Mouse (Mus musculus): Measurements from ENCODE around the gene C8b. TPM values are rescaled to one million over a fixed set of nuclear protein-coding genes. Genes with fewer than 3 reads are reported as not detected.

The C8b gene
- polyA plus RNA-seq (2014; fragmentation: Nextera tagmentation; extraction: Ambion mirVana) = 0.23 and 0.28 TPM in 2 replicates

GRCm38 (mm10) chr4:104766065-104766464 lies at the start of gene C8b:
Gene C8b (plus strand): TSS chr4:104766317.
- Histone ChIP-seq H3K4me2 (replicated peaks) (no peak within 1 kb of the TSS), H3K27ac (no peak within 1 kb of the TSS), H3K27me3 (ENCODE audit: control insufficient read depth, insufficient read depth, low read length) (no peaks in the 10 kb centered on the region; the same call in 1 of the 2 replicates), H3K4me1 (replicated peaks; ENCODE audit: control insufficient read depth, insufficient read depth, low read length) (peaks cover 14% of the 10 kb centered on the region; the same call in 1 of the 2 replicates), H3K9me3 (ENCODE audit: control insufficient read depth, low read length) (no peaks in the 10 kb centered on the region), H3K36me3 (replicated peaks; ENCODE audit: control insufficient read depth, insufficient read depth) (no peaks in the 10 kb centered on the region), H3K4me3 (replicated peaks; ENCODE audit: low read length) (no peak within 1 kb of the TSS), H3K9ac (no peak within 1 kb of the TSS)
- DNase-seq (ENCODE audit: low spot score) (no peak), ATAC-seq (ENCODE audit: low FRiP score) (no peak)
- WGBS = 92% methylated on average over 8 of the region's 8 CpGs

DNA sequence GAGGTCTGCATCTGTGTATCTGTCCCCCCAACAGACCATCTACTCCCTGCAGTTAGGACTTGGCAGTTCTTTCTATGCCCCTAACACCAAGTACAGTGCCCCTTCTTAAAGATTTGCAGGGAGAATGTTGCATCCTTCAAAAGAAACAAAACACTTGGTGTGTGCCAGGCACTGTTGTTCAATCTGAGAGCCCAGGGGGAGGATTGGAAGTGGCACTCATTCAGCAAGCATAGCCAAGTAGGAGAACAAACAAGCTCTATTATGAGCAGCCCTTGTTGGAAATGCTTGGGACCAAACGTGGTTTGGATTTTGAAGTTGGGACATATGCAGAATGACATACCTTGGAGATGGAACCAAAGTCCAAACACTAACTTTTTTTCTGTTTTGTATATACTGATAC lies 49.6 kb upstream of the C8b start:
- no peaks in the 10 kb centered on the region for H3K9me3 ChIP-seq (ENCODE audit: control insufficient read depth, low read length)
- H3K4me3 ChIP-seq (replicated peaks; ENCODE audit: low read length) = no peak overlapping the region
- H3K27ac ChIP-seq = no peak overlapping the region
- ATAC-seq (ENCODE audit: low FRiP score) (no peak), DNase-seq (ENCODE audit: low spot score) (no peak)
- H3K36me3 ChIP-seq (replicated peaks; ENCODE audit: control insufficient read depth, insufficient read depth) = peaks cover 4% of the 10 kb centered on the region; the same call in 1 of the 2 replicates
- no peak overlapping the region for H3K9ac ChIP-seq
- peaks cover 25% of the 10 kb centered on the region for H3K4me1 ChIP-seq (replicated peaks; ENCODE audit: control insufficient read depth, insufficient read depth, low read length)
- H3K27me3 ChIP-seq (ENCODE audit: control insufficient read depth, insufficient read depth, low read length) = no peaks in the 10 kb centered on the region
- WGBS = 60% methylated on average over 1 of the region's 1 CpGs
- H3K4me2 ChIP-seq (replicated peaks) = no peak overlapping the region

- Histone ChIP-seq H3K4me3 (replicated peaks; ENCODE audit: low read length) (no peak overlapping the region), H3K4me1 (replicated peaks; ENCODE audit: control insufficient read depth, insufficient read depth, low read length) (peaks cover 32% of the 10 kb centered on the region), H3K27me3 (ENCODE audit: control insufficient read depth, insufficient read depth, low read length) (no peaks in the 10 kb centered on the region), H3K4me2 (replicated peaks) (no peak overlapping the region), H3K9me3 (ENCODE audit: control insufficient read depth, low read length) (no peaks in the 10 kb centered on the region), H3K9ac (no peak overlapping the region), H3K27ac (peak overlapping the region; percentile 67), H3K36me3 (replicated peaks; ENCODE audit: control insufficient read depth, insufficient read depth) (peaks cover 4% of the 10 kb centered on the region; the same call in 1 of the 2 replicates)
- 20% methylated on average over 13 of the region's 13 CpGs for WGBS
- DNase-seq (ENCODE audit: low spot score) = peak; percentile 48
- ATAC-seq (ENCODE audit: low FRiP score) = peak; percentile 61; the same call in 1 of the 2 replicates
Measured at GRCm38 (mm10) chr4:104718973-104719795, 46.9 kb upstream of the C8b start.

GRCm38 (mm10) chr4:104723527-104724045 lies 42.5 kb upstream of the C8b start:
- no peaks in the 10 kb centered on the region for H3K9me3 ChIP-seq (ENCODE audit: control insufficient read depth, low read length)
- no peak for ATAC-seq (ENCODE audit: low FRiP score)
- no peak overlapping the region for H3K4me2 ChIP-seq (replicated peaks)
- no peak overlapping the region for H3K4me3 ChIP-seq (replicated peaks; ENCODE audit: low read length)
- DNase-seq (ENCODE audit: low spot score) = no peak
- H3K27me3 ChIP-seq (ENCODE audit: control insufficient read depth, insufficient read depth, low read length) = no peaks in the 10 kb centered on the region
- H3K36me3 ChIP-seq (replicated peaks; ENCODE audit: control insufficient read depth, insufficient read depth) = peaks cover 9% of the 10 kb centered on the region; the same call in 1 of the 2 replicates
- H3K9ac ChIP-seq = no peak overlapping the region
- peaks cover 24% of the 10 kb centered on the region for H3K4me1 ChIP-seq (replicated peaks; ENCODE audit: control insufficient read depth, insufficient read depth, low read length)
- H3K27ac ChIP-seq = peak overlapping the region; percentile 43; the same call in 1 of the 2 replicates
- WGBS = 67% methylated on average over 6 of the region's 6 CpGs

DNA sequence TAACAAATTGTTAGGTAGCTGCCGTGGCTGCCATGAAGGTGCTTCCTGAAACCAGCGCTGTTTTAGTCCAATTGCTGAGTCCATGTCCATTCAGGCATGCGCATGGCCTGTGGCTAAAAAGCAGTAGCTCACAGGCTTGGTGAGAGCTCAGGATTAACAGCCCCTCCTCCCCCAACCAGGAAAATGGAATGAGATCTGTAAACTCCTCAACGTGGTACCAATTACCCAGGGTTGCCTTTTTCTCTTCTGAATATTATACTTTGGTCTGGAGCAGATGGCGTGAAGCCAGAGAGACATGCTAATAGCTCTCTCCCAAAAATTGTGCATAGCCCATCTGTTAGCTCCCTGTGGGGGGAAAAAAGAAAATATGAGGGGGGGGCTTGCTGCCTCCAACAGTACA lies 41.9 kb upstream of the C8b start:
- 42% methylated on average over 5 of the region's 5 CpGs for WGBS
- no peak overlapping the region; the same call in 1 of the 2 replicates for H3K27ac ChIP-seq
- H3K9ac ChIP-seq = no peak overlapping the region
- H3K36me3 ChIP-seq (replicated peaks; ENCODE audit: control insufficient read depth, insufficient read depth) = peaks cover 9% of the 10 kb centered on the region; the same call in 1 of the 2 replicates
- DNase-seq (ENCODE audit: low spot score) (no peak), ATAC-seq (ENCODE audit: low FRiP score) (no peak)
- no peak overlapping the region for H3K4me3 ChIP-seq (replicated peaks; ENCODE audit: low read length)
- H3K4me1 ChIP-seq (replicated peaks; ENCODE audit: control insufficient read depth, insufficient read depth, low read length) = peaks cover 17% of the 10 kb centered on the region
- no peaks in the 10 kb centered on the region for H3K27me3 ChIP-seq (ENCODE audit: control insufficient read depth, insufficient read depth, low read length)
- H3K4me2 ChIP-seq (replicated peaks) = no peak overlapping the region
- no peaks in the 10 kb centered on the region for H3K9me3 ChIP-seq (ENCODE audit: control insufficient read depth, low read length)

DNA sequence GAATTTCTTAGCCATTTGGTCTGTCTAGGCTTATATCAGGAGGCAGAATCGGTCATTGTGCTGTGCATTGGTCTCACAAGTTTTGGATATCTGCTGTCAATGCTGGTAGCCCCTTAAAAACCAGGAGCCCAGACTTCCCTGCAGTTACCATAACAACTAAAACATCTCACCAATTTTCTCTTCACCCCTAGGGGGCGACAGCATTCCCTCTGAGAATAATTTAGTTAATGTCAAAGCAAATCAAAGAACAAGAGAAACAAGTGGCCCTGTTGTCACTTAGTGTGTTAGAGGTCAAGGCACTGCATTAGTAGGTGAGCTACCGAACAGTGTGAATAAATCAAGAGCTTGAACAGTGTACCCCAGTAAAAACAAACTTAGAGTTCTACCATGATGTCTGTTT lies 40.4 kb upstream of the C8b start:
- Histone ChIP-seq H3K4me2 (replicated peaks) (no peak overlapping the region), H3K4me3 (replicated peaks; ENCODE audit: low read length) (no peak overlapping the region), H3K36me3 (replicated peaks; ENCODE audit: control insufficient read depth, insufficient read depth) (peaks cover 9% of the 10 kb centered on the region; the same call in 1 of the 2 replicates), H3K27me3 (ENCODE audit: control insufficient read depth, insufficient read depth, low read length) (no peaks in the 10 kb centered on the region), H3K27ac (no peak overlapping the region), H3K9me3 (ENCODE audit: control insufficient read depth, low read length) (no peaks in the 10 kb centered on the region), H3K9ac (no peak overlapping the region), H3K4me1 (replicated peaks; ENCODE audit: control insufficient read depth, insufficient read depth, low read length) (peaks cover 8% of the 10 kb centered on the region; the same call in 1 of the 2 replicates)
- WGBS = 48% methylated on average over 3 of the region's 3 CpGs
- no peak for DNase-seq (ENCODE audit: low spot score)
- no peak for ATAC-seq (ENCODE audit: low FRiP score)

DNA sequence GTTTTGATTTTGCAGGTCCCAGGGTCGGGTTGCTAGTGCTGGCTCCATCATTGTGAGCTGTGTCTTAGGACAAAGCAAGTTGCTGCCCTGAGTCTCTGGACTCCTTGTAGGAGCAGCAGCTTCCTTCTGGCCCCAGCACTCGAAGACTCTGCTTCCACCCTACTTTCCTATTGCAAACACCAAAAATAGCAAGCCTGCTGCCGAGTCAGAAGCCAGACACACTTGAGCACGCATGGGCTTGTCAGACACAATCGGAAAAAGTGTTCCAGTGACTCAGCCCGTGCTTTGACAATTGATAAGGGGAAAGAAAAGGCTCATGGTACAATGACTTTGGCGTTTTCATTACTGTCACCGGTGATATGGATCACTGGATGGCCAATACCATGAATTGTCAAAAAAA lies 36.9 kb upstream of the C8b start:
- no peak overlapping the region for H3K4me2 ChIP-seq (replicated peaks)
- no peak overlapping the region for H3K9ac ChIP-seq
- DNase-seq (ENCODE audit: low spot score) (no peak), ATAC-seq (ENCODE audit: low FRiP score) (no peak)
- no peaks in the 10 kb centered on the region for H3K9me3 ChIP-seq (ENCODE audit: control insufficient read depth, low read length)
- H3K4me3 ChIP-seq (replicated peaks; ENCODE audit: low read length) = no peak overlapping the region
- H3K27me3 ChIP-seq (ENCODE audit: control insufficient read depth, insufficient read depth, low read length) = no peaks in the 10 kb centered on the region
- H3K4me1 ChIP-seq (replicated peaks; ENCODE audit: control insufficient read depth, insufficient read depth, low read length) = peaks cover 1% of the 10 kb centered on the region; the same call in 1 of the 2 replicates
- H3K36me3 ChIP-seq (replicated peaks; ENCODE audit: control insufficient read depth, insufficient read depth) = peaks cover 6% of the 10 kb centered on the region; the same call in 1 of the 2 replicates
- 62% methylated on average over 8 of the region's 8 CpGs for WGBS
- no peak overlapping the region for H3K27ac ChIP-seq

- Histone ChIP-seq H3K36me3 (replicated peaks; ENCODE audit: control insufficient read depth, insufficient read depth) (no peaks in the 10 kb centered on the region), H3K9me3 (ENCODE audit: control insufficient read depth, low read length) (no peaks in the 10 kb centered on the region), H3K4me3 (replicated peaks; ENCODE audit: low read length) (no peak overlapping the region), H3K4me1 (replicated peaks; ENCODE audit: control insufficient read depth, insufficient read depth, low read length) (peaks cover 5% of the 10 kb centered on the region; the same call in 1 of the 2 replicates), H3K4me2 (replicated peaks) (no peak overlapping the region), H3K27ac (no peak overlapping the region), H3K27me3 (ENCODE audit: control insufficient read depth, insufficient read depth, low read length) (no peaks in the 10 kb centered on the region), H3K9ac (no peak overlapping the region)
- DNase-seq (ENCODE audit: low spot score) (no peak), ATAC-seq (ENCODE audit: low FRiP score) (no peak)
- 71% methylated on average over 6 of the region's 6 CpGs for WGBS
Measured at GRCm38 (mm10) chr4:104746500-104746899, 19.6 kb upstream of the C8b start.

DNA sequence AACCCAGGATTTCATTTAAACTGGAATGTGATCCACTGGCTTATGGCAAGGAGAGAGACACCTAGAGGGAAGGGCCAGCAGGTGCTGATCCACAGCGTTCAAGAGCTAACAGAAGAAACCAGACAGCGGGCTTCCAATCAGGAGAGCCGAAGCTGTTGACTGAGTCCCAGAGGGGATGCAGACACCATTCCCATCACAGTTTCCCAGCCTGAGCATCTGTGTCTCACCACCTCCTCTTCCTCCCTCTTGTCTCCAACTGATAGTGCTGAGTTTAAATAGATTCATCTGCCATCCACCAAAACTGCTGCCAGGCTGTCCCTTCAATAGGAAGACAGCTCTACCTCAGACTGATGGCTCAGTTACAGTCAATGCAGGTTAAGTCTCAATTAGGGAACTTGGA lies 12.0 kb upstream of the C8b start:
- Histone ChIP-seq H3K4me2 (replicated peaks) (no peak overlapping the region), H3K36me3 (replicated peaks; ENCODE audit: control insufficient read depth, insufficient read depth) (no peaks in the 10 kb centered on the region), H3K27me3 (ENCODE audit: control insufficient read depth, insufficient read depth, low read length) (no peaks in the 10 kb centered on the region), H3K9me3 (ENCODE audit: control insufficient read depth, low read length) (no peaks in the 10 kb centered on the region), H3K4me1 (replicated peaks; ENCODE audit: control insufficient read depth, insufficient read depth, low read length) (no peaks in the 10 kb centered on the region), H3K9ac (no peak overlapping the region), H3K27ac (no peak overlapping the region), H3K4me3 (replicated peaks; ENCODE audit: low read length) (no peak overlapping the region)
- ATAC-seq (ENCODE audit: low FRiP score) (no peak), DNase-seq (ENCODE audit: low spot score) (no peak)
- 72% methylated on average over 3 of the region's 3 CpGs for WGBS

Data from hindbrain, embryonic 14.5 days (tissue).